Mouse (Mus musculus) midbrain, embryonic 15.5 days (tissue): ENCODE measurements at regions not wholly inside any gene's neighbourhood (a gene's known extent, or its start where the extent isn't known, plus 50 kb on each side); places are given as distances from the start of the nearest gene placed in this dataset.
A peak's percentile ranks its signal among the peaks of the same experiment; 100 is the strongest.

Source experiments
- ATAC-seq: fragments of 200-750 bp; cut with Nextera tagmentation; replicated peaks from 2 replicates; pipeline ENCODE4 v1.8.0; 2017; ENCODE audit warnings: moderate TSS enrichment
- H3K27ac ChIP-seq: fragments of 300-500 bp; sonication (generic); 2 replicates; pipeline ENCODE4 v1.5.1; 2015; ENCODE audit warnings: mild to moderate bottlenecking, inconsistent platforms
- H3K27me3 ChIP-seq: fragments of 300-500 bp; sonication (generic); replicated peaks from 2 replicates; pipeline ENCODE4 v1.6.1; 2015; ENCODE audit warnings: inconsistent platforms
- H3K36me3 ChIP-seq: fragments of 300-500 bp; sonication (generic); replicated peaks from 2 replicates; pipeline ENCODE4 v1.6.1; 2015; ENCODE audit warnings: inconsistent platforms
- H3K4me1 ChIP-seq: fragments of 300-500 bp; sonication (generic); 2 replicates; pipeline ENCODE4 v1.6.1; 2015; ENCODE audit warnings: inconsistent platforms
- H3K4me2 ChIP-seq: fragments of 300-500 bp; sonication (generic); 2 replicates; pipeline ENCODE4 v1.6.1; 2015; ENCODE audit warnings: inconsistent platforms, mild to moderate bottlenecking, moderate library complexity
- H3K4me3 ChIP-seq: fragments of 300-500 bp; sonication (generic); 2 replicates; pipeline ENCODE4 v1.5.1; 2015; ENCODE audit warnings: mild to moderate bottlenecking, inconsistent platforms
- H3K9ac ChIP-seq: fragments of 300-500 bp; sonication (generic); 2 replicates; pipeline ENCODE4 v1.6.1; 2015; ENCODE audit warnings: mild to moderate bottlenecking, inconsistent platforms
- H3K9me3 ChIP-seq: fragments of 300-500 bp; sonication (generic); 2 replicates; pipeline ENCODE4 v1.6.1; 2016; ENCODE audit warnings: inconsistent platforms
- WGBS: fragments of 180-500 bp; shearing (Covaris S2); methylation state at CpG from one replicate; pipeline ENCODE4 v1.1.7; 2015; ENCODE audit warnings: mixed read lengths; 5-methylcytosine and 5-hydroxymethylcytosine counted together

- peak; percentile 80 for ATAC-seq
- no peaks in the 10 kb centered on the region for H3K9me3 ChIP-seq
- no peaks in the 10 kb centered on the region for H3K27me3 ChIP-seq
- no peaks in the 10 kb centered on the region for H3K36me3 ChIP-seq
- peak overlapping the region; percentile 22 for H3K27ac ChIP-seq
- 41% methylated on average over 8 of the region's 8 CpGs for WGBS
- peaks cover 8% of the 10 kb centered on the region; the same call in 1 of the 2 replicates for H3K4me1 ChIP-seq
- H3K9ac ChIP-seq, result no peak overlapping the region
- H3K4me3 ChIP-seq, result no peak overlapping the region
- H3K4me2 ChIP-seq, result no peak overlapping the region
These were observed 105.2 kb downstream of the Lrig3 start for GRCm38 (mm10) chr10:126070984-126071713.

- H3K4me1 ChIP-seq, result peaks cover 8% of the 10 kb centered on the region; the same call in 1 of the 2 replicates
- H3K9ac ChIP-seq, result no peak overlapping the region
- ATAC-seq, result peak; percentile 74
- H3K27ac ChIP-seq, result peak overlapping the region; percentile 22
- no peak overlapping the region for H3K4me3 ChIP-seq
- 35% methylated on average over 3 of the region's 3 CpGs for WGBS
- no peaks in the 10 kb centered on the region for H3K9me3 ChIP-seq
- H3K36me3 ChIP-seq, result no peaks in the 10 kb centered on the region
- H3K27me3 ChIP-seq, result no peaks in the 10 kb centered on the region
- H3K4me2 ChIP-seq, result no peak overlapping the region
These were observed 105.7 kb downstream of the Lrig3 start for GRCm38 (mm10) chr10:126071714-126072057.

GRCm38 (mm10) chr10:126077313-126077966 is 111.5 kb downstream of the Lrig3 start:
- Histone ChIP-seq H3K9ac (no peak overlapping the region), H3K36me3 (no peaks in the 10 kb centered on the region), H3K27me3 (no peaks in the 10 kb centered on the region), H3K9me3 (no peaks in the 10 kb centered on the region), H3K4me2 (no peak overlapping the region), H3K4me1 (no peaks in the 10 kb centered on the region), H3K4me3 (no peak overlapping the region), H3K27ac (no peak overlapping the region)
- WGBS, result 94% methylated on average over 1 of the region's 1 CpGs
- no peak for ATAC-seq

GRCm38 (mm10) chr10:126082576-126082975 is 116.6 kb downstream of the Lrig3 start:
- no peak overlapping the region for H3K27ac ChIP-seq
- no peaks in the 10 kb centered on the region for H3K9me3 ChIP-seq
- H3K4me1 ChIP-seq, result no peaks in the 10 kb centered on the region
- no peaks in the 10 kb centered on the region for H3K27me3 ChIP-seq
- H3K9ac ChIP-seq, result no peak overlapping the region
- no peak overlapping the region for H3K4me2 ChIP-seq
- WGBS, result 37% methylated on average over 11 of the region's 11 CpGs
- no peaks in the 10 kb centered on the region for H3K36me3 ChIP-seq
- H3K4me3 ChIP-seq, result no peak overlapping the region
- ATAC-seq, result no peak

GRCm38 (mm10) chr10:126086684-126087083 is 120.7 kb downstream of the Lrig3 start:
- no peak overlapping the region for H3K27ac ChIP-seq
- 87% methylated on average over 5 of the region's 5 CpGs for WGBS
- no peaks in the 10 kb centered on the region for H3K4me1 ChIP-seq
- no peaks in the 10 kb centered on the region for H3K27me3 ChIP-seq
- H3K4me2 ChIP-seq, result no peak overlapping the region
- no peaks in the 10 kb centered on the region for H3K36me3 ChIP-seq
- no peak for ATAC-seq
- no peak overlapping the region for H3K4me3 ChIP-seq
- no peak overlapping the region for H3K9ac ChIP-seq
- H3K9me3 ChIP-seq, result no peaks in the 10 kb centered on the region

- 74% methylated on average over 16 of the region's 16 CpGs for WGBS
- Histone ChIP-seq H3K9ac (no peak overlapping the region), H3K4me3 (no peak overlapping the region), H3K4me1 (no peaks in the 10 kb centered on the region), H3K36me3 (no peaks in the 10 kb centered on the region), H3K9me3 (no peaks in the 10 kb centered on the region), H3K27ac (no peak overlapping the region), H3K4me2 (no peak overlapping the region), H3K27me3 (no peaks in the 10 kb centered on the region)
- ATAC-seq, result no peak
These were observed 128.4 kb downstream of the Lrig3 start for GRCm38 (mm10) chr10:126094238-126094880.

- H3K36me3 ChIP-seq, result no peaks in the 10 kb centered on the region
- H3K9ac ChIP-seq, result no peak overlapping the region
- H3K27ac ChIP-seq, result no peak overlapping the region
- no peak overlapping the region for H3K4me3 ChIP-seq
- no peak overlapping the region for H3K4me2 ChIP-seq
- 89% methylated on average over 10 of the region's 10 CpGs for WGBS
- no peaks in the 10 kb centered on the region for H3K27me3 ChIP-seq
- no peak for ATAC-seq
- H3K9me3 ChIP-seq, result no peaks in the 10 kb centered on the region
- H3K4me1 ChIP-seq, result no peaks in the 10 kb centered on the region
These were observed 131.9 kb downstream of the Lrig3 start for GRCm38 (mm10) chr10:126097896-126098295.

GRCm38 (mm10) chr10:126102876-126103275 is 136.9 kb downstream of the Lrig3 start:
- Histone ChIP-seq H3K27me3 (no peaks in the 10 kb centered on the region), H3K9me3 (no peaks in the 10 kb centered on the region), H3K4me3 (no peak overlapping the region), H3K27ac (no peak overlapping the region), H3K9ac (no peak overlapping the region), H3K4me1 (no peaks in the 10 kb centered on the region), H3K36me3 (no peaks in the 10 kb centered on the region), H3K4me2 (no peak overlapping the region)
- WGBS, result 85% methylated on average over 15 of the region's 15 CpGs
- ATAC-seq, result no peak

GRCm38 (mm10) chr10:126113106-126113505 is 147.1 kb downstream of the Lrig3 start:
- Histone ChIP-seq H3K9me3 (no peaks in the 10 kb centered on the region), H3K4me1 (no peaks in the 10 kb centered on the region), H3K4me3 (no peak overlapping the region), H3K4me2 (no peak overlapping the region), H3K36me3 (no peaks in the 10 kb centered on the region), H3K27me3 (no peaks in the 10 kb centered on the region), H3K27ac (no peak overlapping the region), H3K9ac (no peak overlapping the region)
- no peak for ATAC-seq
- WGBS, result 92% methylated on average over 5 of the region's 5 CpGs

- Histone ChIP-seq H3K4me2 (no peak overlapping the region), H3K36me3 (no peaks in the 10 kb centered on the region), H3K27ac (no peak overlapping the region), H3K4me3 (no peak overlapping the region), H3K4me1 (no peaks in the 10 kb centered on the region), H3K27me3 (no peaks in the 10 kb centered on the region), H3K9ac (no peak overlapping the region), H3K9me3 (no peaks in the 10 kb centered on the region)
- WGBS, result 75% methylated on average over 7 of the region's 7 CpGs
- no peak for ATAC-seq
These were observed 149.4 kb downstream of the Lrig3 start for GRCm38 (mm10) chr10:126115386-126115785.

- H3K9ac ChIP-seq, result no peak overlapping the region
These were observed 155.7 kb downstream of the Lrig3 start for GRCm38 (mm10) chr10:126121626-126122025.

GRCm38 (mm10) chr10:126122504-126122903 is 156.5 kb downstream of the Lrig3 start:
- Histone ChIP-seq H3K4me3 (no peak overlapping the region), H3K9ac (no peak overlapping the region), H3K27ac (no peak overlapping the region), H3K4me1 (no peaks in the 10 kb centered on the region), H3K4me2 (no peak overlapping the region), H3K9me3 (no peaks in the 10 kb centered on the region), H3K27me3 (no peaks in the 10 kb centered on the region), H3K36me3 (no peaks in the 10 kb centered on the region)
- ATAC-seq, result no peak
- WGBS, result 82% methylated on average over 5 of the region's 5 CpGs

More at GRCm38 (mm10) chr10:126121626-126122025, 155.7 kb downstream of the Lrig3 start:
- Histone ChIP-seq H3K27me3 (no peaks in the 10 kb centered on the region), H3K4me1 (no peaks in the 10 kb centered on the region), H3K9me3 (no peaks in the 10 kb centered on the region), H3K36me3 (no peaks in the 10 kb centered on the region), H3K4me3 (no peak overlapping the region), H3K27ac (no peak overlapping the region), H3K4me2 (no peak overlapping the region)
- ATAC-seq, result no peak
- 82% methylated on average over 10 of the region's 10 CpGs for WGBS
